Mouse (Mus musculus) small intestine, adult 2 months (tissue): Measurements from ENCODE around the gene Ttc8.

Experiments used
- CTCF ChIP-seq: fragments of 200-500 bp; IDR thresholded peaks from 2 replicates; pipeline ENCODE4 v1.5.1; 2012; ENCODE audit warnings: low read depth, mild to moderate bottlenecking, control low read depth, inconsistent platforms, low read length, moderate library complexity, mixed read lengths; ENCODE audit not compliant: insufficient replicate concordance, insufficient read length; ENCODE audit errors: extremely low read depth
- POLR2A ChIP-seq: fragments of 200-500 bp; IDR thresholded peaks from 2 replicates; pipeline ENCODE4 v1.6.1; 2012; ENCODE audit warnings: low read depth, mild to moderate bottlenecking, control low read depth, inconsistent platforms, low read length, moderate library complexity

GRCm38 (mm10) chr12:98878693-98879092 is 41.7 kb upstream of the Ttc8 start:
- no peak for TF ChIP-seq CTCF
- TF ChIP-seq POLR2A, result no peak
